Mouse (Mus musculus) ES-Bruce4 (cell line): ENCODE measurements at regions not wholly inside any gene's neighbourhood (a gene's known extent, or its start where the extent isn't known, plus 50 kb on each side); places are given as distances from the start of the nearest gene placed in this dataset.

Source experiments
- CTCF ChIP-seq: IDR thresholded peaks from one replicate; pipeline ENCODE4 v1.8.1; 2011; ENCODE audit warnings: low read depth, low read length
- EP300 ChIP-seq: IDR thresholded peaks from 2 replicates; pipeline ENCODE4 v1.6.1; 2011; ENCODE audit warnings: low read depth, low read length; ENCODE audit not compliant: insufficient read depth

- TF ChIP-seq CTCF (no peak), EP300 (no peak)
Measured at GRCm38 (mm10) chr16:7937167-7937566, 487.8 kb downstream of the Tmem114 start.
